Mouse (Mus musculus) cerebellum, adult 8-10 months (tissue): ENCODE measurements around the gene Nbea.
"Not testable (repeated sequence)": the region's sequence is repeated elsewhere in the genome, so short reads cannot be mapped to it uniquely, and the experiment has no call there.

Source experiments
- DNase-seq: peaks from one replicate; pipeline ENCODE4 v3.0.0; 2022

Gene Nbea

DNA sequence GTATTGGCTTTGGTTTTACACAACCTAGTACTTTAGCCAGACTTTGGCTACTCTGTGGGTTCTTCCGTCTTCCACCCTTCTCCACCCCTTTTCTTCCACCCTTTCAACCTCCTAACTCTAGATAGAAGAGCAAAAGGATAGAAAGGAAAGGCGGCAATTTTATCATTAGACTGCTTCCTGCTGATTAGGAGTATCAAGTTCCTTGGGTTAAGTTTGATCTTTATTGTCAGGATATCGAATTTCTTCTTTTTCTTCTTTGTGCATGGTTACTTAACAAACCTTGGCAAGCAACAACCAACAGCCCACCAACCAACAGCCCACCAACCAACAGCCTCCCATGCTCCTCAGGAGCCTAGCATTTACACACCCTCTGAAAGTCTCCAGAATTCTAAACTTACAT, 165.0 kb downstream of the Nbea start:
- no peak for DNase-seq

DNA sequence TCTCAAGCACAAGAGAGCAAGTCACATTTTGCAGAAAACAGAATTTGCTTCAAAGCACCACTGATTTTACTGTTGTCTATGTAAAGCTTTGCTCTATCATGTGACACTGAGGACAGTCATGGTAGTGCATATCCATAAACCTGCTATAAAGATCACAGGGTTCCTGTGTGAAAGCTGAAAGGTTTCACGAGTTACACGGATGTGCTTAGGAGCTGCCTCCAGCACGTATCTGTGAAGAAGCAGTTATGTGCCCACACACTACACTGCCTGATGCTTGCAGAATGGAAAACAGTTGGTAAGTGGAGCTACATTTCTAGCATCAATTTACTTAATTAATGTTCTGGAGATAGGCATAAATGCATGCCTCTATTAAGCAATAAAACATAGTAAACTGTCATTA, 172.4 kb downstream of the Nbea start:
- no peak for DNase-seq

DNA sequence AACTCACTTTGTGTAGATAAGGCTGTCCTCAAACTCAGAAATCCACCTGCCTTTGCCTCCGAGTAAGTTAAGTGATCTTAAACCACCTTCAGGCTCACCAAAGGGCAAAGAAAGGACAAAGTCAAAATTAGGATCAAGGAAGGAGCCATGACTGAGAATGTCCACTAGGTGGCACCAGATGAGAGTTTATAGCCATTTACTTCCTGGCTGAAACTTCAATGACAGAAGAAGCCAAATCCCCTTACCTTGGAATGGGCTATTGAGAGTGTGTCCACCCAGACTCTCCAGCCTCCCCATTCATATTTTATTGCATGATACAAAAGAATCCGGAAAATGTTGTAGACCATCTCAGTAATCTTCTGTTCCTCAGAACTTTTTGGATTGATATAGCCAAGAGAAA, 175.5 kb downstream of the Nbea start:
- DNase-seq = peak; percentile 43

DNA sequence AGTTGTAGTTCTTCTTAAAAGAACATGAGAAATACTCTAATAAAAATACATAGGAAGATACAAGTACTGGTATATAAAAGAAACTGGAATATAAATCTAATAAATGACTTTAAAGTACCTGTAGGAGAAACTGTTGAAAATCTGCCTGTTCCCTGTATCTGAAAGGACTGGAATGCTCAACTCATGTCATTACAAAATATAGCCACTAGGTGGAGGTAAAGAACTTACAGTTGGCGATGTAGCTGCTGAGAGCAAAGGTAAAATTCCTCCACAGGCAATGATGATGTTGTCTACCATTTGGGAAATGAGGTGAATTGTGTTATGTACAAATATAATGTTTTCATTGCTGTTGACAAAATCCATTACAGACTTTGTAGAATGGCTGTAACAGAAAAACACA, 183.2 kb downstream of the Nbea start:
- no peak for DNase-seq

DNA sequence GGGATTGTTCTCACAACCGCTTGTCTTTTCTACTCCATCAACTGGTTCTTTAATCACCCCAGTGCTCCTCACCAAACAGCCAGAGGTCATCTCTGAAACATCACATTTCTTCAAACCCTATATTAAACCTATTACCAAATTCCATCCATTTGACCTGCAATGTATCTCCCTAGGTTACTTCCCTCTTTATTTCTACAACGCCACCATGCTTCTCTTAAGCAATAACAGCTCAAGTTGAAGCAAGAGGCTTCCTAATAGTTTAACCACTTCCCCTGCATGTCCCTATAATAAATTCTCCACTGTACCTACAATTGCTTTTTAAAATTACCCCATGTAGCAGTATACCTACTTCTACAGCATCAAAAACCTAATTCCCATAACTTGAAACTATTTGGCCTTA, 205.1 kb downstream of the Nbea start:
- DNase-seq = no peak

DNA sequence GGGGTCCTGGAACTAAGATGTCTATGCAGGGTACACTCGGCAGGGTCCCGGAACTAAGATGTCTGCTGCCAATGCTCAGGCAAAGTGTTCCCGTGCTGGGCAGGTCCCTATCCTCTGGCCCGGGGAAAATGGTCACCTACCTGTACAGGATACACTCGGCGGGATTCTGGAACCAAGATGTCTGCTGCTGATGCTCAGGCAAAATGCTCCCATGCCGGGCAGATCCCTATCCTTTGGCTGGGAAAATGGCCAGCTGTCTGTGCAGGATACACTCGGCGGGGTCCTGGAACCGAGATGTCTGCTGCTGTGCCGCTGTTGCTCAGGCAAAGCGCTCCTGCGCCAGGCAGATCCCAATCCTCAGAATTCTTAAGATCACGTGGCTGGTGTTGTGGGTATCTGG, 206.5 kb downstream of the Nbea start:
- DNase-seq = not testable (repeated sequence)

DNA sequence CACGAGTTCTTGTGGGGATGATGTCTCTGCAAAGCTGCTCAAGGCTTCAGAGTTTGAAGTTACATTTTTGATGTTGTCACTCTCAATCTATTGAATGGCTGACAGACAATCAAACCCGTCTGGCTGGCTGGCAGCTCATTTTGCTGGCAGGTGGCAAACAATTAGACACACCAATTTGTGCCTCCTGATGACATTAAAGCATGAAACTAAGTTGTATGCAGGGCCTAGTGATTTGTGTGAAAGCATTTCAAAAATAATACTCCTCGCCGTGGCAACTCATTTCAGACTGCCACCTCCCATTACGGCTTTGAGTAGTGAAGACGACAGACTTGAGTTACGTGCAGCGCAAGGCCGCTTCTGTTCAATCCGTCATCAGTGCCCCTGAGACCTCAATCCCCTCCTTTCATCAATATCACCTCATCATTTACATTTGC, 217.8 kb downstream of the Nbea start:
- DNase-seq = no peak

DNA sequence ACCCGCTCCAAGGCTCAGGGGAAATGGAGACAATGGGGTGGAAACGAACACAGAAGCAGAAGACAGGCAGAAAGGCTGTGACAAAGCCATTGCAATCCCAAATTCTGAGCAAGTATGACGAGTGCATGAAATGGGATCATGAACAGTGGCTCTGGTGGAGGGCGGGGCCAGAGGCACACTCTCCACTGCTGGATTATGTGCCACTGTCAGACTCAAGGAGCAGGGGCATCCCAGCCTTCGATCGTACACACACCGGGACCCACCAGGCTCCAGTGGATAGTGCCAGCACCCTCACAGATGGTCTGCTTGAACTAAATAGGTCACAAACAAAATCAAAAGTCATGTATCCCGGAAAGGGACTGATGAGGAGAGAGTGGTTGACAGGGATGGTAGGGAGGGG, 220.5 kb downstream of the Nbea start:
- DNase-seq = peak; percentile 24

DNA sequence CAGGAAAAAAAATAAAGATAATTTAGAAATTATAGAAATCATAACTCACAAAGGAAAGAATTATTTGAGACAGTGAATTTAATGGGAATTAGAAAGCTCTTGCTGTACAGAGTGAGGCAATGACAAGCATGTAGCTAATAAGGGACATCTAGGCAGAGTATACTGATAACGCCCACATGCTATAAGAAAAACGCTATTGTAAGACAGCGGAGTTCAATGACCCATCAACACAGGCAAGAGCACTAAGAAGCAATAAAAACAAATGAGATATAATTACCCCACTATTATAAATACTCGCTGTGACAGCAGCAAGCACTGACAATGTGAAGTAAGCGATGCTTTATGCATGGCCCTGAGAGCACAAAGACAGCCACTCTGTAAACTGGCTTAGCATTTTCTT, 233.5 kb downstream of the Nbea start:
- no peak for DNase-seq

DNA sequence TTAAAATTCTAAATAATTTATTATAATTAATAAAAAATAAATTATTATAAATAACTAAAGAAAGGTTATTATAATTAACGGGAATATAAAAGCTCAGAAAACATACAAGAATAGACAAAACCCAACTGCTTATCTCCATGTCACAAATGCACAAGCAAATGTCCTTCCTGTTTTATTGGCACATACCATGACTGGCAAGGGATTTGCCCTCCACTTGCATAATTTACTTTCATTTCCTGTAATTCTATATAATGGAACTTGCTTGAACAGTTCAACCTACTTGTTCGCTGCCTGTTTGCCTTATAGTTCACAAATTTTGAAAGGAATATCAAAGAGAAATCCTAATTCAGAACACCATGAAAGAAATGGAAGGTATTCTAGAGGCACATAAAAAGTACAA, 234.4 kb downstream of the Nbea start:
- DNase-seq = no peak

DNA sequence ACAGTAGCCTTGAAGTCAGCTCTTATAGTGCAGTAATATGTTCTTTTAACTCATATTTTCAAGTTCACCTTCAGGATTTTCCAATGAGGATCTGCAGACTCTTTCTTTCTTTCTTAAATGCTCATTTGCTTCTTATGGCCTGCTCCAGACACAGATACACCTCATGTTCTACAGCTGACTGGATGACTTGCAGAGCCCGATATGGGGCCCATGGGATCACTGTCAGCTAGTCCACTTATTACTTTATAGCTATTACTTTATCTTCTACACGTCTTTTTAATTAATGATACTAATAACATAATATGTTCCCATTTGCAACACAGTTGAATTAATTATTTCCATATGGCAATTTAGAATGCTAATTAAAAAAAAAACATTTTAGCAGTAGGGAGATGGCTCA, 256.2 kb downstream of the Nbea start:
- no peak for DNase-seq

DNA sequence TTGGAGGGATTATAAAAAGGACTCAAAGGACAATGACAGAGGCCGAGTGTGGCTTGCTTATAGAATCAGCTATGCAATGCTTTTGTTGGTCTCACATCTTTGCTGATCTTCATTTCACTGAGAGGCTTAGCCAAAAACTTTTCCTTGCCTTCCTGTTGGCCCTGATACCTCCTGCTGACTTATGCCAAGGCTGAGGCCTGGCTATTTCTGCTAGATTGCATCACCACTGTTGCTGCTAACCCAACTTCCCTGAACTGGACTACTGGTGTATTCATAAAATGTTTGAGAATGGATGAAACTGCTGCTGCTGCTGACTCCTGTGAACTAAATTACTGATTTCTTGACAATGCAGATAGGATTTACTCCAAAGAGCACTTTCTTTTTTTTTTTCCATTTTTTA, 274.2 kb downstream of the Nbea start:
- no peak for DNase-seq

DNA sequence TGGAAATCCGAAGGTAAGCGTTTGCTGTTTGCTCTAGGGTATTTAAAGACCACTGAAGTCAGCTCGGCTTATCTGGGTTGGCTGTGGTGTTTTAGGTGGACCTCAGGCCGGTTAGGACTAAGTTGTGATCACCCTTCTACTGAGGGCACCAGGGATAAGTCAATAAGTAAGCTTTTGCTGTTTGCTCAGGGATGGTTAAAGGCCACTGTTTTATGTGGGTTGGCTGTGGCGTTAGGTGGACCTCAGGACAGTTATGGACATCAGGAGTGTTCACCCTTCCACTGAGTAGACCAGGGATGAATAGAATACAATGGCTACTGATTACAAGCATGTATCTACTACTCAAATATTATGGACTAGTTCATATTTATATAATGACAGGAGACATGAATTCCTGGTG, 292.9 kb downstream of the Nbea start:
- DNase-seq = no peak

DNA sequence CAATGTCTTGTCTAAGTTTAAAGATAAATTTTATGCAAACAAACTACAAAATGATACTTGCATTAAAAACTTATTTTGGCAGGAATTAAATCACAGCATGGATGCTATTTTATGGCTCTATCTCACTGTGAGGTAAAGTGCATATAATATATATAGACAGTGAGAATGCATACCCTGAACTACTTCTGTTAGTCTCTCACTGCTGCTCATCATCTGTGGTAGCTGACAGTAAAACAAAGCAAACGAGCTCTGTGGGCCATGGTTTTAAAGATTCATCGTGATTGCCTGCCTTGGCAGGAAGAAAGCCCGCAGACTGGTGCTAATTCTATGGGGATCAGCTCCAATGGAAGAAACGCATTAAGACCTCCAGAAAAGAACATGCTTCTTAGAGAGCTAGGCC, 294.3 kb downstream of the Nbea start:
- no peak for DNase-seq

DNA sequence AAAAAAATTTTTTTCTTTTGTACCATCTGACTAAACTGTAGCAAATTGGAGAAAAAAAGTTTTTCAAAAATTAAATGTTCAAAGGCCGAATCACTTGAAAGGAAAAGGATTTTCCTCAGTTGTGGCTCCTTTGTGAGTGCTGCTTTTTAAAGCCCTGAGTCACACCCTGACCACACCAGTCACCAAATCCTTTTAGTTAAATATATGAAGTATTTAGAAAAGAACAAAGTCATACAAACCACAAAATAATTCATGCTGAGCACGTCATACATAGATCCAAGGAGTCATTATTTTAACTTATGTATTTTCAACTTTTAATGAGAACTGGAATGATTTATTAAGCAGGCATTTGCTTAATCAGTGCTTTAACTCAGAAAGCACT, 295.7 kb downstream of the Nbea start:
- no peak for DNase-seq

DNA sequence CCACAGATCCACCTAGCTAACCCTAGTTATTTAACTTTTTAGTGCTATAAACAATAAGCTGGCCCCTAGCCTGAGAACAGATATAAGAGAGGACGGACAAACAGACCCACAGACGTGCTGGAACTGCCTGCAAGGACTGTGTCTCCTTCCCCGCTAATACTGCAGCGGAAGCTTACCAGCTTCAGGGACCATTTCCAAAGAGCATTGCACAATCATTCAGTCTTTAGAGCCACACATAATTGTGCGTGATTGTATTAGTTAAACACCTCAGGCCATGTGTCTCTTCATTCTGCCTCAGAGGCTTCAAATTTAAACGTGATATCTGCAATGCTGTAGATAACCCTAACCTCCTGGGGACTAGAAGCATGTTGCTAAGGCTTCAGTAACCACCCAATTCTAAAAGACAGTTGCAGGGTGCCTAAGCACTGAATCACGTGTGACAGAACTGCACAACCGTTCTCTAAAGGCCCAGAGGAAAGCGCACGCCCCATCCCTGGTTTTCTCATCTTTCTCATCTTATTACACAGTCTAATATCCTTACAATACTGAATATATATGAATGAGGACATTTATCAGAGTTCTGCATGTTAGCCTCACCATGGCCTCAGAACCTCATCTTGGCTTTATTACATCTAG, 296.2 kb downstream of the Nbea start:
- no peak for DNase-seq

DNA sequence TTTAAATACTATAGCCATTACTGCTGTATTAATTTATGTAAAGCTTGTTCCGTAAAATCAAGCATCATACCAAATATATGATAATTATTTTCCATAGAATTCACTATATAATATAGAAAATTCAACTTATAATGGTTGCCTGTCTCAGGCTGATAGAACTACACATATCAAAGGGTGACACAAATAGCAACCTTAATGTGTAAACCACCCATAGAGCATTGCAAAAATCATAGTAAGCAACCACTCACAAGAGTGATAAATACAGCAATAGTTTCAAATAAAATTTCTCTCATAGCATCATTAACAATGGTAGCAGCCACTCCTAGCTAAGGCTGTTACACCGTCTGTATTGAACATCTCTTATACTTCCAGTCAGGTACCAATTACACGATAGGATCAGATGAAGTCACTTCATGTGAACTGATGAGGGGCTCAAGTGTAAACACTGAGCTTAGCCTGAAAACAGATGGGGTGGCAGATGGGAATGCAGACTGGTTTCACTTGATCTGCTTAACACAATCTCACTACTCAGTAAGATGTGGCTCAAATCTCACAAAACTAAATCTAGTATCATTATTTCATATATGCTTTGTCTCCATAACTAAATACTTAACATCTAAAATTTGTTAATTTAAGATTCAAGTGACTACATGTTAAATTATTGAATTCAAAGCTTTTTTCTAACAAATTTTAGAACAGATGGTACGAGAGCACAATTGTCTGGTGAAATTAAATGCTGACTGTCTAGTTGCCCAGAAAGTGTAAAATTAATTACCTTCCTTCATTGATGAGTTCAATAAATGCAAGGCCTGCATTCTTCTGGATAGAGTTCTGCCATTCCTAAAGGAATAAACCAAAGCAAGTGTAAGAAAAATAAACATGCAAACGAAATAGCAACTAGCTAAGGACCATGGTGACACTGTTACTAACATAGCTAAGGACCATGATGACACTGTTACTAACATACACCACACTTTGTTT, 310.3 kb downstream of the Nbea start:
- DNase-seq = peak; percentile 61

DNA sequence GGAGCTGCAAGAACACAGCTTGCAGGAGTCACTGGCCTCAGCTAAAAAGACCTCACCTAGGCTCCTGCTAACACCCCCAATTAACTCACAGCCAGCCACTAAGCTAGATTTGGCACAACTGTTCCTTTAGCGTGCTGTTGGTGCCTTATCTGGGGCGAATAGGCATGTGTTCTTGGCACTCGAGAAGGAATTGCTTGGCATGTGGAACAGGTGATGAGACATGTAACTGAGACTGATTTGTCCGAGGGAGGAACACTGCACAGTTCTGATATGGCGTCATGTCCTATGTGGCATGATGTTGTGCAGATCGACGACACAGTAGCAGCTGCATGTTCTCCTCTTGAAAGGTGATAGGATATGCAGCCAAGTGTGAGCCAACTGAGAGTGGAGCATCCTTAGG, 331.0 kb downstream of the Nbea start:
- no peak for DNase-seq

DNA sequence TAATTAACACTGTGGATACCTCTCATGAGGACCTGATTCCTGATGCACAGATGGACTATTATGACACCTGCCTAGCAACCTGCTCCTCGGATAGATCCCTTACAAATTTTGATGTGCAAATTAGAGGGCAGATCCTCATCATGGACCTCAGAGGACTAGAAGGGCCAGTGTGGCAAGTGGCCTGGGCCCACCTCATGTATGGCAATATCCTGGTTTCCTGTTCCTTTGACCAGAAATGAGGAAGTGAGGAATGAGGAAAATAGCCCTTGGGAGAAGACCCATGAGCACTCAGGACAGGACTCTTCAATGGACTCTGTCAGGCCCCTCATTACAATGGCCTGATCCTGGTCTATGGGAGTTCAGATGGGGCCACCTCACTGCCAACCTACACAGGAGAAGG, 336.4 kb downstream of the Nbea start:
- DNase-seq = no peak

DNA sequence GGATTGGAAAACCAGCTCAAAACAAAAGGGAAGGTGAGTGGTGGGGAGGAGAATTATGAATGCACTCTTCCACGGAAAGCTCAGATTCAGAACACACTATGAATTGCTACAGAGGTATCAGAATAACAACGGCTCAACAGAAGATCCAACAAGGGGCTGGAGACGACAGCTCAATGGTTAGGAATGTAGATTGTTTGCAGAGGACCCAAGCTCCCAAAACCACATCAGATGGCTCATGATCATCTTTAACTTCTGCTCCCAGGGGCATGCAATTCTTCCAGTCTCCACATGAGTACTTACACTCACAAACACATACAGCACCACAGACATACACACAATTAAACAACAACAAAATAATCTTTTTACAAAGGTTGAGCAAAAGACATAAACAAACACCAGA, 346.3 kb downstream of the Nbea start:
- no peak for DNase-seq

DNA sequence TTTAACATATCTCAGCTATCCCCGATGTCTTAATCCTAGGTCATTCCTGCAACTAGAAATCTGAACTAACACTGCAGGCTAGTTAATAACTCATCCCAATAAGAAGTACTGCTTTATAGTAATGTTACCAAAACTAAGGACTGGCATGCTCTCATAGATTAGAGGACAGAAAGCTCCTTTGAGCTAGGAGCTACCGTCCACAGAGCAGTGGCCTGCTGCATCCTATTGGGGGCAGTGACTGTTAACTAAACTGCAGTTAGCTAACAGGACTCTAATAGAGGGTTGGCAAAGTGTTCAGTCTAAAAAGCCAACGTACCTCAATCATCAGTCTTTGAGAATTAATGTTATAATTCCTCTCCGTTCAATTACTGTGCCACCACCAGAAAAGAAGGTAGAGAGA, 348.3 kb downstream of the Nbea start:
- DNase-seq = no peak

DNA sequence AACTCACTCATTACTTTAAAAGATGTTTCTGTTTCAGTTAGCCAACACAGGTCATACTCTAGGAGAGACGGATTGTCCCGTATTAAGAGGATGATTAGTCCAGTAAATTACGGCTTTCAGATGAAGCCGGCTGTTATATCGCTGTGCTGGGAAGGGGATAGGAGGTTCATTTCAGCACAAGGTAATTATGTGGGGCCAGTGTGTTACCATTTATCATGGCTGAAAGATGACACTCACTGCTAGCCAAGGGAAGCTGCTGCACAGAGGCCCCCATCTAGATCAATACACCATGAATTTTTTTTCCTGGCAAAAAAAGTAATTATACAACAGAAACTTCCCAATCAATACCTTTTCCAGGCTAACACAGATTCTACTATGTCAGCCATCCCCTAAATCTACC, 353.3 kb downstream of the Nbea start:
- no peak for DNase-seq

DNA sequence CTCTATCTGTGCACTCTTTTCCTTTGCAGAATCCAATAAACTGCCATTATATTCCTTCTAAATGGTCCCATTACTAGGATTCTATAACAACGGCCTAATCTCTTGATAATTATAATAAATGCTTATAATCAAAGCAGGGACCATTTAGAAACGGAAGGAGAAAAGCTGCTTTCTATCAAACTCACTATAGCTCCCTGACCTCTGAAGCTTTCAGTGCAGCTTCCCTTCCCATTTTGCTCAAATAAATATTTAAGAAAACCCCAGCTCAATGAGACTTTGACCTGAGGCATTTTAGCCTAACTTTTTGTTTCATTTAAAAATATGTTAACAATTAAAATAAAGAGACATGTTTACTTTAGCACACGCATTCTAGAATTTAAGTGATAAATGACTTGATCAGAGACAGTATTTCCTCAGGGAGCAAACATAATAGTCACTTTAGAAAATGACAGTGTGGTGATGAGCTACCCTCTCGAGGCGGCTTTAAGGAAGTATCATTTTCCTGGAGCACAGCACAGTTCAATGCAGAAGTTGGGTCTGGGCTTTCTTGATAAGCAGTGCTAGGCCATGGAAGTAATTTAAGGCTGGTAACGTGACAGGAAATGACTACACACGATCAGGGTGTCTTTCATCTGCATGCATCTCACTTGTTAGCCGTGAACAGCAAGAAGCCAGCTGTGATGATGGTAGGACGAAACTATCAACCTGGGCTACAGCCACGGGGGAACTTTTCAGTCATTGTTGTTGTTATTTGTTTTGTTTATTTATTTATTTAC, 354.8 kb downstream of the Nbea start:
- DNase-seq = no peak

DNA sequence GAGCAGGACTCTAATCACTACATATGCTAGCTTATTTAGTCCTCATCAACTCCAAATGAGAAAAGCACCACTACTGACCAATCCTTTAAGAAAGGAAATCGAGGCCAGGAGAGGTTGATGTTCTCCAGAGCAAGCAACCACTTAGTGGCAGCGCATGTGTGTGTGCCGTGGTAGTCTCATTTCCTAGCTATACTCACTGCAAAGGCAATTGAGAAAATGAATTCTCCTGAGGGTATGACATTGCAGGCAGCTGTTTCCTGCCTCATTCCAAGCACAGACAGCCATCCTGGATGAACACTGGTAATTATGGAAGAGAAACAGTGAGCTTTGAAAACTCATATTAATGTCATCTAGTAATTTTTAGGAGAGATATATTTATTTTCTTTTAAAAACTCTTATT, 358.6 kb downstream of the Nbea start:
- DNase-seq = no peak
